ENCODE assay signal across 16 mouse cellular contexts in the genomic region with DNA sequence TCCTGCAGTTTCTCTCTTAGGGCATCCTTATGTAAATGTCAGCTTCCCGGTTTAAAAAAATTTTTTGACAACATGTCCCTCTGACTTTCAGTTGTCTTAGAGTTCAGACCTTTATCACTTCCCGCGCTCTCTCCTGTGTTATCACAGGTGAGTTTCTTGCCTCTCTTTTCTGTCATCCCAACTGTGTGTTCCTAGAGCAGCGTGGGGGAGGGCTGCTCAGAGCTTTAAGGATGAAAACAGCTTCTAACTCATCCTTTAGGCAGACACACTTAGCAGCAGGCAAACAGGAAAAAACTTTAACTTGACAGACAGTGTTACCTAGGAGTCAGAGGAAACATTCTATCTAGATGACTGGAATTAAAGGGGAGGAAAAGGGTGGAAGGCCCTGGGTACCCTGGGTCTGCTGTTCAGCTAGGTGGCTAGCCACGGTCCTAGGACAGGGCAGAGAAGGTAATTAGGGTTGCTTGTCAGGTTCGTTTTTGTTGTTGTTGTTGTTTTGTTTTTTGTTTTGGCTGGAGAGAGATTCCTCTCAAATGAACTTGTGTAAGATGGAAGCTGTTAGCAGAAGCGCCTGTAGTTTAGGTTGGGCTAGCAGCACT.
DNase-seq lines count a peak whose midpoint lies in the region; ATAC-seq lines count a peak whose summit lies in the region.
"Had no signal": no experiment of that assay in that cellular context is flagged by ENCODE, and none has a peak within 500 bp of the region (broad histone marks: within the 10 kb centered on the region; RNA-seq: fewer than 3 reads in every experiment).

No protein-coding gene starts in this region.

- no peak overlapping the region for H3K4me3 ChIP-seq in forebrain, embryonic 14.5 days (ENCODE audit: low read depth, low read length)
- peak overlapping the region; percentile 6; the same call in 1 of the 2 replicates for H3K4me3 ChIP-seq in hindbrain, embryonic 15.5 days
- 0 out of 2 replicates have a peak overlapping the region, but pooled peaks have one; percentile 6 for H3K4me3 ChIP-seq in neural tube, embryonic 15.5 days (replicated peaks)
- no peak overlapping the region for H3K4me3 ChIP-seq in liver, embryonic 12.5 days
- H3K4me3 ChIP-seq: embryonic facial prominence, embryonic 13.5 days; heart, embryonic 10.5 days; myocyte had no signal

- ATAC-seq in forebrain, embryonic 14.5 days, result no peak
- ATAC-seq in hindbrain, embryonic 15.5 days (ENCODE audit: low FRiP score, low read depth), result no peak; the same call in 1 of the 2 replicates
- ATAC-seq in neural tube, embryonic 15.5 days (ENCODE audit: low FRiP score), result peak; percentile 36; the same call in 1 of the 2 replicates
- ATAC-seq in liver, embryonic 12.5 days, result no peak
- ATAC-seq: CD4-positive, CD25-positive, alpha-beta regulatory T cell, adult 4 months; intestine, embryonic 16.5 days had no signal

- intact Hi-C loops in left cerebral cortex, postnatal 25 days (cut with DNase I), result no loop called here

- no peak overlapping the region for H3K9ac ChIP-seq in forebrain, embryonic 14.5 days (ENCODE audit: low read length)
- H3K9ac ChIP-seq in hindbrain, embryonic 15.5 days, result no peak overlapping the region
- H3K9ac ChIP-seq in neural tube, embryonic 15.5 days (replicated peaks), result no peak overlapping the region
- H3K9ac ChIP-seq in liver, embryonic 12.5 days, result no peak overlapping the region
- H3K9ac ChIP-seq: embryonic facial prominence, embryonic 13.5 days; lung, embryonic 14.5 days had no signal

- H3K36me3 ChIP-seq in forebrain, embryonic 14.5 days (ENCODE audit: control insufficient read depth, insufficient read depth, low read length), result no peaks in the 10 kb centered on the region
- no peaks in the 10 kb centered on the region for H3K36me3 ChIP-seq in hindbrain, embryonic 15.5 days
- H3K36me3 ChIP-seq in neural tube, embryonic 15.5 days, result no peaks in the 10 kb centered on the region
- no peaks in the 10 kb centered on the region for H3K36me3 ChIP-seq in liver, embryonic 12.5 days
- H3K36me3 ChIP-seq: embryonic facial prominence, embryonic 13.5 days; heart, embryonic 10.5 days had no signal

- peak; percentile 42 for DNase-seq in left cerebral cortex, postnatal 25 days (ENCODE audit: low spot score in 2 of 2)
- no peak for DNase-seq in left cerebral cortex, adult 8-10 months (ENCODE audit: low spot score in 2 of 2)
- no peak for DNase-seq in forebrain, embryonic 14.5 days (ENCODE audit: low spot score)
- DNase-seq in spleen, adult 12 weeks (ENCODE audit: low spot score), result no peak
- DNase-seq: gastrocnemius, postnatal 25 days; heart, postnatal 14 days; lung, embryonic 14.5 days; thymus, adult 18-20 months had no signal

- no peak overlapping the region for H3K27ac ChIP-seq in forebrain, embryonic 14.5 days (ENCODE audit: low read depth, low read length)
- peak overlapping the region; percentile 58 for H3K27ac ChIP-seq in hindbrain, embryonic 15.5 days (replicated peaks)
- H3K27ac ChIP-seq in neural tube, embryonic 15.5 days (replicated peaks), result peak overlapping the region; percentile 6; the same call in 1 of the 2 replicates
- H3K27ac ChIP-seq in liver, embryonic 12.5 days, result no peak overlapping the region
- H3K27ac ChIP-seq: embryonic facial prominence, embryonic 13.5 days; heart, embryonic 10.5 days had no signal

- no peaks in the 10 kb centered on the region for H3K9me3 ChIP-seq in forebrain, embryonic 14.5 days (replicated peaks; ENCODE audit: control insufficient read depth, low read length)
- H3K9me3 ChIP-seq in hindbrain, embryonic 15.5 days, result no peaks in the 10 kb centered on the region
- H3K9me3 ChIP-seq in neural tube, embryonic 15.5 days (replicated peaks), result no peaks in the 10 kb centered on the region
- H3K9me3 ChIP-seq in liver, embryonic 12.5 days (replicated peaks), result peaks cover 18% of the 10 kb centered on the region
- H3K9me3 ChIP-seq: embryonic facial prominence, embryonic 13.5 days; heart, embryonic 10.5 days had no signal

- H3K4me1 ChIP-seq in forebrain, embryonic 14.5 days (ENCODE audit: control insufficient read depth, insufficient read depth, low read length), result peaks cover 7% of the 10 kb centered on the region; the same call in 1 of the 2 replicates
- peaks cover 25% of the 10 kb centered on the region for H3K4me1 ChIP-seq in hindbrain, embryonic 15.5 days (replicated peaks)
- H3K4me1 ChIP-seq in neural tube, embryonic 15.5 days, result peaks cover 10% of the 10 kb centered on the region
- H3K4me1 ChIP-seq in liver, embryonic 12.5 days, result no peaks in the 10 kb centered on the region
- H3K4me1 ChIP-seq: embryonic facial prominence, embryonic 13.5 days; heart, embryonic 10.5 days had no signal

- peak overlapping the region; percentile 37 for H3K4me2 ChIP-seq in forebrain, embryonic 14.5 days (ENCODE audit: low read length)
- H3K4me2 ChIP-seq in hindbrain, embryonic 15.5 days, result peak overlapping the region; percentile 45
- peak overlapping the region; percentile 47 for H3K4me2 ChIP-seq in neural tube, embryonic 15.5 days
- no peak overlapping the region for H3K4me2 ChIP-seq in liver, embryonic 12.5 days
- H3K4me2 ChIP-seq: embryonic facial prominence, embryonic 13.5 days; lung, embryonic 14.5 days had no signal

- no peaks in the 10 kb centered on the region for H3K27me3 ChIP-seq in forebrain, embryonic 14.5 days (replicated peaks; ENCODE audit: control insufficient read depth, insufficient read depth, low read length)
- no peaks in the 10 kb centered on the region for H3K27me3 ChIP-seq in hindbrain, embryonic 15.5 days
- no peaks in the 10 kb centered on the region for H3K27me3 ChIP-seq in neural tube, embryonic 15.5 days (replicated peaks)
- no peaks in the 10 kb centered on the region for H3K27me3 ChIP-seq in liver, embryonic 12.5 days (replicated peaks)
- H3K27me3 ChIP-seq: embryonic facial prominence, embryonic 13.5 days had no signal

- 56% methylated on average over 7 of the region's 7 CpGs for WGBS in forebrain, embryonic 14.5 days
- 50% methylated on average over 7 of the region's 7 CpGs for WGBS in hindbrain, embryonic 15.5 days
- WGBS in neural tube, embryonic 15.5 days, result 66% methylated on average over 7 of the region's 7 CpGs
- 52% methylated on average over 7 of the region's 7 CpGs for WGBS in liver, embryonic 12.5 days (ENCODE audit: insufficient replicate concordance)

Comparison
In these comparisons a context has a peak if more than half of its experiments do, and no peak if none do; other contexts are left out.
1. DNase-seq: peak in left cerebral cortex, postnatal 25 days (2 of 2); none in left cerebral cortex, adult 8-10 months (0 of 2), forebrain, embryonic 14.5 days (single experiment) and spleen, adult 12 weeks (single experiment).
2. H3K27ac ChIP-seq: peak in hindbrain, embryonic 15.5 days (single experiment) and neural tube, embryonic 15.5 days (single experiment); none in forebrain, embryonic 14.5 days (single experiment) and liver, embryonic 12.5 days (single experiment).
3. H3K4me3 ChIP-seq: peak in hindbrain, embryonic 15.5 days (single experiment) and neural tube, embryonic 15.5 days (single experiment); none in forebrain, embryonic 14.5 days (single experiment) and liver, embryonic 12.5 days (single experiment).